Mouse (Mus musculus): ENCODE data around the gene Adamts17.

Gene Adamts17

GRCm38 (mm10) chr7:67072015-67072685 lies 232.6 kb downstream of the Adamts17 start:
- no peak for DNase-seq (ENCODE audit: low spot score)

GRCm38 (mm10) chr7:67082751-67083150 lies 243.2 kb downstream of the Adamts17 start:
- DNase-seq (ENCODE audit: low spot score) = no peak

- no peak for DNase-seq (ENCODE audit: low spot score)
These were observed 248.2 kb downstream of the Adamts17 start for GRCm38 (mm10) chr7:67087759-67088158.

- no peak for DNase-seq (ENCODE audit: low spot score)
These were observed 257.6 kb downstream of the Adamts17 start for GRCm38 (mm10) chr7:67097096-67097495.

GRCm38 (mm10) chr7:67101418-67101973 lies 262.0 kb downstream of the Adamts17 start:
- no peak for DNase-seq (ENCODE audit: low spot score)

GRCm38 (mm10) chr7:67110551-67111159 lies 271.1 kb downstream of the Adamts17 start:
- no peak for DNase-seq (ENCODE audit: low spot score)

- no peak for DNase-seq (ENCODE audit: low spot score)
These were observed 273.1 kb downstream of the Adamts17 start for GRCm38 (mm10) chr7:67112495-67113216.

- no peak for DNase-seq (ENCODE audit: low spot score)
These were observed 274.5 kb downstream of the Adamts17 start for GRCm38 (mm10) chr7:67114056-67114455.

- DNase-seq (ENCODE audit: low spot score) = no peak
These were observed 275.5 kb downstream of the Adamts17 start for GRCm38 (mm10) chr7:67115056-67115455.

GRCm38 (mm10) chr7:67135140-67135539 lies 295.6 kb downstream of the Adamts17 start:
- DNase-seq (ENCODE audit: low spot score) = no peak

- DNase-seq (ENCODE audit: low spot score) = no peak
These were observed 302.9 kb downstream of the Adamts17 start for GRCm38 (mm10) chr7:67142347-67143015.

- peak; percentile 54 for DNase-seq (ENCODE audit: low spot score)
These were observed 306.2 kb downstream of the Adamts17 start for GRCm38 (mm10) chr7:67145748-67146147.

GRCm38 (mm10) chr7:67146151-67146550 lies 306.6 kb downstream of the Adamts17 start:
- no peak for DNase-seq (ENCODE audit: low spot score)

- DNase-seq (ENCODE audit: low spot score) = no peak
These were observed 310.2 kb downstream of the Adamts17 start for GRCm38 (mm10) chr7:67149707-67150106.

- DNase-seq (ENCODE audit: low spot score) = no peak
These were observed 313.1 kb downstream of the Adamts17 start for GRCm38 (mm10) chr7:67152626-67153025.

- peak; percentile 55 for DNase-seq (ENCODE audit: low spot score)
These were observed 322.6 kb downstream of the Adamts17 start for GRCm38 (mm10) chr7:67162135-67162534.

- DNase-seq (ENCODE audit: low spot score) = no peak
These were observed 328.8 kb downstream of the Adamts17 start for GRCm38 (mm10) chr7:67168288-67168687.

- DNase-seq (ENCODE audit: low spot score) = no peak
These were observed 329.4 kb downstream of the Adamts17 start for GRCm38 (mm10) chr7:67168763-67169569.

- DNase-seq (ENCODE audit: low spot score) = no peak
These were observed 334.1 kb downstream of the Adamts17 start for GRCm38 (mm10) chr7:67173522-67174195.

GRCm38 (mm10) chr7:67183786-67184185 lies 344.3 kb downstream of the Adamts17 start:
- DNase-seq (ENCODE audit: low spot score) = no peak

- peak; percentile 88 for DNase-seq (ENCODE audit: low spot score)
These were observed 359.9 kb downstream of the Adamts17 start for GRCm38 (mm10) chr7:67199412-67199811.

Data from testis, postnatal 10 days (tissue).